Mouse (Mus musculus) cortical plate, adult 2 months (tissue): ENCODE results near the gene Gm21985.

Source experiments
- CTCF ChIP-seq: fragments of 200-500 bp; IDR thresholded peaks from 2 replicates; pipeline ENCODE4 v1.5.1; 2011; ENCODE audit warnings: mild to moderate bottlenecking, control low read depth, low read length; ENCODE audit not compliant: insufficient read depth; ENCODE audit errors: extremely low read depth
- POLR2A ChIP-seq: fragments of 200-500 bp; IDR thresholded peaks from 2 replicates; pipeline ENCODE4 v1.6.1; 2011; ENCODE audit warnings: mild to moderate bottlenecking, low read length, control low read depth; ENCODE audit not compliant: insufficient read depth; ENCODE audit errors: extremely low read depth

DNA sequence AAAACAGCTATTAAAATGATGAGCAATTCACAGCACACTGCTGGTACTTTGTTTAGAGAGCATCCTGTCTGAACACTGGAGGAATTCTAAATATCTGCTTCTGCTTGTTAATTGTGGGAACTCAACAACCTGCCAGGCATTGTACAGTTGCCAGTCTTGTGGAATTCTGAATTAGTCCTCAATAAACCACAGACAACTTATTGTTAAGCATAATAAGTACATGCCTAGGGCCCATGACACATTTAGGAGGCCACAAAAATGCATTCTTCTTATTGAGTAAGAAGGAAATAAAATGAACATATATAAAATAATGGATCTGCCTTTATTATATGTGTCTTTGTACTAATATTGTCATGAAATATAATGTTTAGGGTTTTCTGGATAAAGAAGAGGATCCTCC lies 179.4 kb downstream of the Gm21985 start:
- TF ChIP-seq POLR2A (no peak), CTCF (no peak)
